Mouse (Mus musculus): ENCODE data around the gene Galnt18.

The Galnt18 gene

DNA sequence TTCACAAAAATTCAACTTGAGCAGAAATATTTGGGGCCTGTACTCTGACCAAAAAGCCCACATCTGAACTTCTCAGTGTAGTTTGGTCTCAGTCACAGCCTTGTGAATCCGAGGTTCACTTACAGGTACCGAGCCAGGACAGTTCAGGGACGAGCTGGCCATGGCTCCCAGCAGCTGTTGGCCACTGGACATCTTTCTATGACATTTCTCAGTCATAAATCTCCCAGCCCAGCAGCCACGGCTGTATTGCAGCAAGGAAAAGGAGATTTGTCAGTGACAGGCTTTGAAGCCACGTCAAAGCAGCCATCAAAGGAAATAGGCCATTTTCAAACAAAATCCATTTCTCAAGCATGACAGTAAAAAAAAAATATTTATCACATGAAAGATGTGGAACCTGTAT, 154.0 kb downstream of the Galnt18 start:
- no peak for DNase-seq

DNA sequence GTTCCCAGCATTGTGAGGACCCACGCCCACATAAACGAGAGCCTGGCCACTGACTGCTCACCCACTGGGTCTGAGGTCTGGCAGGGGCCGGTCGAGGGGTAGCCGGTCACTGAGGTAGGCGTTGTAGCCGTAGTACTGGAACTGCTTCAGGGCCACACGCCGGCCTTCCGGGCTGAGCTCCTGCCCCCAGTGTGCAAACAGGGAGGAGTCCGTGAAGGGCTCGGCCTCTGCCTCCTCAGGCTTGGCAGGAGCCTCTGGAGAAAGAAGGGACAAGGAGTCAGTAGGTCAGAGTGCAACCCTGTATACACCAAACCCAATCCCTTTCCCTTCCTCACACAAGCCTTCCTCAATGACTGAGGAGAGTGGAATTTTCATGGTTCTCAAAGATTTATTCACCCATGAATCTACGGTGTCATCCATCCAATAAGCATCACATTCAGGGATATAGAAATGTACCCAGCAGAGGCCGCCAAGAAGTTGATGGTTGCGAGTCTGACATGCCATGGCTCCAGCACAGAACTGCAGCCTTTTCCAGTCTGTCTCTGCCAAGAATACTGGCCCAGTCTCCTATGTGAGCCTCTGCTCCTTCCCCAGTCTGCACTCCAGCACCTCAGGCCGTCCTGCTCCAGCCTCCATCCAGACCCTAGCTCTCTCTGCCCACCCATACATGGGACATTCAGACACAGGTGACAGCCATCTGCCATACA, 163.4 kb downstream of the Galnt18 start:
- no peak for DNase-seq

GRCm38 (mm10) chr7:111614471-111614870, 165.3 kb downstream of the Galnt18 start:
- no peak for DNase-seq

- no peak for DNase-seq
Measured at GRCm38 (mm10) chr7:111607476-111607875, 172.3 kb downstream of the Galnt18 start.

DNA sequence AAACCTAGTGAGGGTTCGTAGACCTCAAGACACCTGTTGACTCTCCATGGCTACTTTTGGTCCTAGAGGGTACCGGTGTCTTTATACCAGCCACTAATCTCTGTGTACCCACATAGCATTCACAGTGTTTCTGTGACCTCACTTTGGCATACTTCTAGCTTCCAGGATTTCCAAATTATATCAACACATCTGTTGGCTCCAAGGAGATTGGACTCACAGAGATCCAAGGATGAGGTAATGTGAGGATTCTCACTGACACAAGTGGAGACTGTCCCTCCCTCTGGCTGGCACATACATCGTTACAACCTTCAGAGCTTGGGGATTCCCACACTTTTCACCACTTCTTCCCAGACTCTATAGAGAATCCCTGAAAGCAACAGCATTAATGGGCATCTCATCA, 173.7 kb downstream of the Galnt18 start:
- no peak for DNase-seq

- DNase-seq: no peak
Measured at GRCm38 (mm10) chr7:111605663-111606062, 174.1 kb downstream of the Galnt18 start.

DNA sequence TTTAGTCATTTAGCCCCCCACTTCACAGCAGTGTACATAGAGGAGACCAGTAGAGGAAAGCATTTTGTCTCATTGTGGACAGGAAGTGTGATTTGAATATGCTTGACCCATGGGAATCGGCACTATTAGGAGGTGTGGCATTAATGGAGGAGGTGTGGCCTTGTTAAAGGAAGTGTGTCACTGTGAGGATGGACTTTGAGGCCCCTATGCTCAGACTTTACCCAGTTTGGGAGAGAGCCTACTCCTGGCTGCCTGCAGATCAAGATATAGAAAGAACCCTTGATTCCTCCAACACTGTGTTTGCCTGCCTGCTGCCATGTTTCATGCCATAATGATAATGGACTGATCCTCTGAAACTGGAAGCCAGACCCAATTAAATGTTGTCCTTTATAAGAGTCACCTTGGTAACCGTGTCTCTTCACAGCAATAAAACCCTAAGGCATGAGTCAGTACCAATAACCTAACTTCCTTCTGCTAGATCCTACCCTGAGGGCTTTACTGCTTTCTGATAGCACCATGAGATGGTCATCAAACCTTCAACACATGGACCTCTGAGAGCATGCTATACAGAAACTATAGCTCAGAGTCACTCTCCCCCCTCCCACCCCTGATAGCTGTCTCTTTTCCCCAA, 175.1 kb downstream of the Galnt18 start:
- no peak for DNase-seq

GRCm38 (mm10) chr7:111603186-111603585, 176.6 kb downstream of the Galnt18 start:
- no peak for DNase-seq

DNA sequence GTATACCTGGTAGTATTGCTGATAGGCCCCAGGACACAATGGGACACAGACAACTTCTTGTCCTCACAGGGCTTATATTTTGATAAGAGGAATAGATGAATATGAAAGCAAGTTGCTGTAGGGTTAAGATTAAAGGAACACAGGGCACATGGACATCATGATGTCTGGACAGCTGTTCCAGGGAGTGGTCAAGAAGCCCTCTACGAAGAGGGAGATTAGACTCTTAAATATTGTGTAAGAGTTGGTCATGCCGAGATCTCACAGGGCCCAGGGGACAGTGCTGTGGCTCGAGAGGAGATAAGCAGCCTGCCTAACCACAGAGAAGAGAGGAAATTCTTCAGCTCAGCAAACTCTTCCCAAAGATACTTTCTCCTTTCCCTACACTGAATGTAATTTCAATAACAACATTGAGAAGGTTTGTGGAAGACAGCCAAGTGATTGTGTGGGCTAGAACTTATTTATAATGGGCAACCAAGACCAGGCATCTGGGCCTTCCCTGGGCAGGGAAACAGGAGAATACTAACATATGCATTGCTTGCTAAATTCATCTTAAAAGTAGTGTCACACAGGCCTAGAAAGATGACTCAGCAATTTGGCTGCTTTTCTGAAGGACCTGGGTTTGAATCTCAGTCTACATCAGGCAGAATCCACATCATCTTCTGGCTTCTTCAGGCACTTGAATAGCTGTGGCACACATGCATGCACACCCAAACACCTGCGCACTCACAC, 178.3 kb downstream of the Galnt18 start:
- DNase-seq: no peak

DNA sequence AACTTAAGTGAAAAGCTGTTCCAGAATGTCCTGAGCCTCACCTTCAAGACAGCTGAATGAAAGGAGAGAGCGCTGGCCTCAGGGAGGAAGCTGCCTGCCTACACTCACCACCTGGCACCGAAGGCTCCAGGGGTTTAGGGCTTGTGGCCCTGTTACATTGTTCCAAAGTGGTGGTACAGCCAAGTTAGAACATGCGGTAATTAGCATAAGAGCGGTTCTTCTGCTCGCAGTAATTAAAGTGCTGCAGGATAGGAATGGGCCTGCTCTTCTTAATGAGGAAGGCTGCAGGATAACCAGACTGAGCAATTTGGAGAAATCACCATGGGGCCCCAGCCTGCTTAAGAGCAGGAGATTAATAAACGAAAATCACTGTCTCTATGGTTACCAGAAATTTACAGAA, 179.0 kb downstream of the Galnt18 start:
- no peak for DNase-seq

GRCm38 (mm10) chr7:111593680-111594079, 186.1 kb downstream of the Galnt18 start:
- DNase-seq: no peak

DNA sequence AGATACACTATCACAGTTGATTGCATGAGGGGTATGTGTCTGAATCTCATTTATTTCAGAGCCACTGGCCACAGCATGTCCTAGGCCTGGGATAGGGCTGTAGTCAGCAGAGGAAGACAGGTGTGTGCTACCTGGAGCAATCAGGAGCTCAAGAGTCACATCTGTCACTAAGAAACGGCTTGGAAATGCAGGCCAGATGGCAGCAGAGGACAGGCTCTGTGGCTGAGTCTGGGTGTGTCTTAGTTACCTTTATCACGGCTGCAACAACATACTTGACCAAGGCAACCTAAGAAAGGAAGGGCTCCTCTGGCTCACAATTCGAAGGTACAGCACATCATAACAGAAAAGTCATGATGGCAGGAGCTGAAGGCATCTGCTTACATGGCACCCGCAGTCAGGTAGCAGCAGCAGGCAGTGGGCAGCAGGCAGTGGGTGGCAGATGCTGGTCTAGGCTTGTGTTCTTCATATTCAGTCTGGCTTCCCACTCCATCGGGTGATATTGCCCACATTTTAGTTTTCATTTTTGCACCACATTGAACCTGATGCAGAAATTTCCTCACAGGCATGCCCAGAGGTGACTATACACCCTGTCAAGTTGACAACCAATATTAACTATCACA, 190.2 kb downstream of the Galnt18 start:
- no peak for DNase-seq

GRCm38 (mm10) chr7:111588291-111588781, 191.4 kb downstream of the Galnt18 start:
- no peak for DNase-seq

GRCm38 (mm10) chr7:111580547-111580946, 199.2 kb downstream of the Galnt18 start:
- no peak for DNase-seq

DNA sequence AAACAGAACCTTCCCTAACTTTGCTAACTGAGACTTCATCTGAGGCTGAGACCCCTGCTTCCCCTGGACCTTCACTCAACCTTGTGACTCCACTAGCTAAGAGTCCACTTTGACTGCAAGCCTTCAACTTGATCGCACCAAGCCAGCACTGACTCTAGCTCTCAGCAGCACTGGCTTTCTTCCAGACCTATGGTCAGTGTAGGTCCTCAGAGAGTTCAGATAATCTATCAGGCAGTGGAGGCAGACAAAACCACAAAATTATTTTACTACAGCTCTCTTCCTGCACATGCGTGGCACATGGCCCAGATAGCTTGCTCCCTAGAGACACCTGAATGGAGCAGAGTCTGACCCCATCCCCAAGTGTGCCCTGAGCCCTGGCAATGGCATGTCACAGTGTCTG, 204.7 kb downstream of the Galnt18 start:
- no peak for DNase-seq

- DNase-seq: no peak
Measured at GRCm38 (mm10) chr7:111572336-111572735, 207.4 kb downstream of the Galnt18 start.

DNA sequence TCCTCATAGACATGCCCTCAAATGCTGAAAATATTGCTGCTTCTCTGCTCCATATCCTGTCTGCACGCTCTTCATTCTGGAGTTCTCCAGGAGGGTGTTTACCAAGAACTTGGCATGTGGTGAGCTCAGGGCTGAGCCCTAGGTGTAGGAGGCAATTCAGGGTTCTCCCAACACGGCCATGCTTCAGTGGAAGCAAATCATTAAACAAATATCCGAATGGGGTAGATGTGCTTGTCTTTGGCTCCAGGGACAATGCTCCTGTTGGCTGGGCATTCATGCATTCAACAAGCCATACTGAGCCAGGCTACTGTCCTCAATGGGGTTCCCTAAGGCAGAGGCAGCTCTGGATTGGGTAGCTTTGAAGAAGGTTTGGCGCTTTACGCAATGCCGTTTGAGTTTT, 212.9 kb downstream of the Galnt18 start:
- DNase-seq: no peak

GRCm38 (mm10) chr7:111563316-111564110, 216.3 kb downstream of the Galnt18 start:
- DNase-seq: no peak

DNA sequence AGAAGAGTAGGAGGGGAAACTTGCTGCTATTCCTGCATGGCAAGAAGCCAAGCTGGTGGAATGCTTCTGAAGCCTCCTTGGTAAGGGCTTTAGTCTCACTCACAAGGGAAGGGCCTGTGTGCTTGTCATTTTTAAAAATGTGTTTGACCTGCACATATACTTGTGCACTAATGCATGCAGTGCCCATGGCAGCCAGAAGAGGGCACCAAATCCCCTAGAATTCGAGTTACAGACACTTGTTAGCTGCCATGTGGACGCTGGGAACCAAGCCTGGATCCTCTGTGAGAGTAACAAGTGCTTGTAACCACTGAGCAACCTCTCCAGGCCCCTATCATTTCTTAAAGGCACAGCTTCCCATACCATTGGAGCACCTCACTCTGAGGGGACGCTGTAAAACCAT, 219.7 kb downstream of the Galnt18 start:
- DNase-seq: no peak

GRCm38 (mm10) chr7:111559011-111559410, 220.8 kb downstream of the Galnt18 start:
- DNase-seq: no peak

DNA sequence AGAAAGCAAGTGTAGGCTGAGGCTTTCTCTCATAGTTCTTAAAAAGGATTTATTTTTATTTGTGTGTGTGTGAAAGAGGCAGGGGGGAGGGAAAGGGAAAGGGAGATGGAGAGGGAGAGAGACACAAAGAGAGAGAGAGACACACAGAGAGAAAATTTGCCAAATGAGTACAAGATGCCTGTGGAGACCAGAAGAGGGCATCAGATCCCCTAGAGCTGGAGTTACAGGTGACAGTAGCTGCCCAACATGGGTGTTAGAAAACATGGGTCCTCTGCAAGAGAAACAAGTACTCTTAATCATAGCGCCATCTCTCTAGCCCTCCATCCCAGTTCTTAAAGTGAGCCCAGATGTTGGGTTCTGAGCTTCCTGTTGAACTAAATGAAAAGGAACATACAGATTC, 228.8 kb downstream of the Galnt18 start:
- DNase-seq: no peak

DNA sequence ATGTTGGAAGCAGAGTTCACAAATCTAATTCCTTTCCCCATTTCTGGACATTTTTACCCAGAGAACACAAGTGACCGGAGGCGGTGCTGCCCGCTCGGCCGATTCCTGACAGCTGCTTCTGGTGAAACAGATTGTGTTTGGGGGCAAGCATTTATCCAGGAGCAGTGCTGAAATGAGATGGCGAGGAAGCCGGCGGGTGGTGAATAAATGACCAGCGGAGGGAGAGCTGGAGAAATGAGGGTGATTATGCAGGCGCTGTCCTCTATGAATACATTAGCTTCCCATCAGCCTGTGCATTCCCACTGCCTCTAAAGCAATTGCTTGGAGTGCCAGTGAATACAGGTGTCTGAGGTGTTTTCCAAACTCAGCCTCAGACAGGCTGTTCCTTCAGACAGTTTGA, 232.7 kb downstream of the Galnt18 start:
- DNase-seq: no peak

GRCm38 (mm10) chr7:111545614-111546013, 234.2 kb downstream of the Galnt18 start:
- no peak for DNase-seq
